Mouse (Mus musculus) megakaryocyte progenitor cell, adult 5-6 weeks (primary cell): Measurements from ENCODE around the gene Mapk10. TPM values are rescaled to one million over a fixed set of nuclear protein-coding genes. Genes with fewer than 3 reads are reported as not detected.
"Not testable (repeated sequence)": the region's sequence is repeated elsewhere in the genome, so short reads cannot be mapped to it uniquely, and the experiment has no call there.

ENCODE experiments used
- ATAC-seq: replicated peaks from 2 replicates; pipeline ENCODE4 v1.8.0; 2016; ENCODE audit warnings: mild to moderate bottlenecking, moderate TSS enrichment, inconsistent platforms; ENCODE audit not compliant: poor library complexity
- total RNA-seq, 2 experiments: library from RNA; stranded (forward) in 1 of 2; stranded (reverse) in 1 of 2; fragments of 157-497, 149-512 nt in 1 of 2; fragments of 200-1000 nt in 1 of 2; gene quantifications; 2 replicates each; pipeline versions ENCODE4 v1.2.3 to v1.2.4; 2015 to 2017

Gene Mapk10
- total RNA-seq, 2 experiments from 2014 or later = not detected

GRCm38 (mm10) chr5:102976540-102976939 is 234.6 kb downstream of the Mapk10 start:
- no peak for ATAC-seq

DNA sequence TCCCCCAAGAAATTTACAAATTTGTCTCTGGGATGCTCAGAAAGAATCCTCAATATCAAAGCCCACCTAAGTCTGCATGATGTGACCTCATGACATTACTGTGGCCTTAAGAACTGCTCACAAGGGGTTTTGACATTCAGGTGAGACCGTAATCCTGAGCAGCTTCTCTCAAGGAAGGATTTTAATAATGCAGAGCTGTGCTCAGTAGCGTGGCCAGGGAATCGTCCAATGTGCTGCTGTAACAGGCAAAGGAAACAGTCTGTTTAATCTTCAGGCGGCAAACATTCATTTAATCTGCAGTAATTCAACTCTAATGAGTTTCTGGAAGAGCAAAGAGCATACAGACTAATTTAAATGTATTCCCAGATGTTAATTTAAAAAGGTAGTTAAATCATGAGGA is 236.7 kb downstream of the Mapk10 start:
- no peak for ATAC-seq

DNA sequence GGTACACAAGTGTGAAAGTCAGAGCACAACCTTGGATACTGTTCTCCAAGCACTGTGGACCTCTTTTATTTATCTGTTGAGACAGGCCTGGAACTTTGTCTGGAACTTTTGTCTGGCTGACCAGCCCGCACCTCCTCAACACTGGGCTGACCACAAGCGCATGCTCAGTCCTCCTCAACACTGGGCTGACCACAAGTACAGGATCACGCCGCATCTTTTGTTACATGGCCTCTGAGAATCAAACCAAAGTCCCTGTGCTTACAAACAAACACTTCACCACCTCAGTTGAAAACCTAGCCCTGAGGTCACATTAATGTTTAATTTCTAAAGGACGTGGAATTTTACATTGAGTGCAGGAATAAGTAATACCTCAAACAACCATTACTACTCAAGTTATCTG is 246.7 kb downstream of the Mapk10 start:
- ATAC-seq = no peak

DNA sequence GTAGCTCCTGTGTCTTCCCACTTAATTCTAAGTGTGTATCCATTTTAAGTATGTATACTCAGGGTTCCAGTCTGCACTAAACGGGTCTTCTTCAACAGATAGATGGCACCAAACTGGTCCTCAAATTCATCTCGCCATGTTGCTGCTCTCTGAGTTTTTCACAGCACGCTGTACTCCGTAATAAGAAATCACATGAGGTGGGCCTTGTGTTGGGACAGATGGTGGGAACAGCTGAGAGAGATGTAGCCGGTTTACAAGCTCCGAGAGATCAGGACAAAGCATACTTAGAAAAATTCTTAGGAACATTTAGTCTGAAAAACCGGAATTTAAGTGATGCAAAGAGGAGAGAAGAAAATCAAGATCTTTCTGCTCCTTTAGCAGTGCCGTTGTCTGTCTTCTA is 257.7 kb downstream of the Mapk10 start:
- no peak for ATAC-seq

GRCm38 (mm10) chr5:102952918-102953317 is 258.2 kb downstream of the Mapk10 start:
- ATAC-seq = no peak

GRCm38 (mm10) chr5:102947061-102947711 is 263.9 kb downstream of the Mapk10 start:
- ATAC-seq = no peak

- no peak for ATAC-seq
Measured at GRCm38 (mm10) chr5:102946625-102947024, 264.5 kb downstream of the Mapk10 start.

DNA sequence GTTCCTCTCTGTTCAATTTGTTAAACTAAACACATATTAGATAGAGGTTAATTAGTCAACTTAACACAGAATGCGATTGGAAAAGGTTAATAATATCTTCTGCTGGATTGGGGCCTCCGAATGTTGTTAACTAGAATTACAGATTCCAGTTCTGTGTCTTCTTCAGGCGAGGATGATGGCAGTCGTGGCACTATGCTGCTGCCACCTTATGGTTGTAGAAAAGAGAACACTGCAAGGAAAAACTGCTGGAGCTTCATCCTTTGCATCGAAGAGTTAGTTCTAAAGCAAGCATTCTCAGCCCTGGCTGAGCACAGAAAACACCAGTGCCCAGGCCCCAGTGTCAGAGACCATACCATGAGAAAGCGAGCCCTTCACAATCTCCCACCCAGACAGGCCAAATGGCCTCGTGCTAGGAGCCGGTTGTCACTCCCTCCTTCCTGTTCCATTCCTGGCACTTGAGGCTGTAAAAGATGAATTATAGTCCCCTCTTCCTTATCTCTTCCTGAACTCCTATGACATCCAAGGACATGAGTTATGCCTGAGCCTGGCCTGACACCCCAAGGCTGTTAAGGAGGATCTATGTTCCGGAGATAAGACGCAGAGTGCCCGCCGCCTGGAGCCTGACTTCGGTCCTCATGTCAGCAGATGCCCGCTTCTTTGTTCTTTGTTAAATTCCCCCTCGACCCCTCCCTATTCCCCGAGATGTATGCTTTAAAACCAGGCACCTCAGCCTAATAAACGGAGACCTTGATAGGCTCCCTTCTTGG is 267.1 kb downstream of the Mapk10 start:
- ATAC-seq = not testable (repeated sequence)

GRCm38 (mm10) chr5:102930161-102930560 is 281.0 kb downstream of the Mapk10 start:
- no peak for ATAC-seq

DNA sequence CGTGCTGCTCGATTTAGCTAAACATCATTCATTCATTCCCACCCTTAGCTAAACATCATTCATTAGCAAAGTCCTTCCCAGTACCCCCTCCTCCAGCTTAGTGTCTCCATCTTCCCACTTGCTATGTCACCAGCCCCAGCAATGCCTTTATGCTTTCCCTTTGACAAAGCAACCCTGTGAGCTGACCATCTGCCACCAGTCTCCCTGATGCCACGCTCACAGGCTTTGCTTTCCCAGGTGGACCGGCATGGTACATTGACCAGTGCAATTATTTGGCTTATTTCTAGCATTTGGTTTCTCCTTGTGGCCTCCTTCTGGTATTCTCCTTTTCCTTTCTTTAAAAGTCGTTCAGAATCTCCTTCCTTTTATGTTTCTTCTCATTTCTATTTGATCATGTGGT is 284.3 kb downstream of the Mapk10 start:
- no peak for ATAC-seq

DNA sequence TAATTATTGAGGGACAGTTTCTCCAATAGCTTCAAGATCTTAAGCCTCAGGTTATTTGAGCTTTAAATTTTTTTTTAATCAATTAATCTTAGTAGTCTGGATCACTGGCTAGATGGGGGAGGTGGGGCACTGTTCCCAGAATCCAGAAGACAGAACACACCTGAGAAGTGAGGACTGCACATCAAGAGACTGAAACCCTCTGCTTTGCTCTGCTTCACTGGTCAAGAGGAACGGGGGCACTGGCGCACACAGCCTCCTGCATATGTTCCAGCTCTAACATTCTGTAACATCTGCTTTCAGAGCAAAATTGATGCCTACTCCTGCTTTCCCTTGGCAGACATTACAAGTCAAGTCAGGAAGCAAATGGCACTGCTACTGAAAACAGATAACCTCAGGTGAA is 290.9 kb downstream of the Mapk10 start:
- no peak for ATAC-seq

DNA sequence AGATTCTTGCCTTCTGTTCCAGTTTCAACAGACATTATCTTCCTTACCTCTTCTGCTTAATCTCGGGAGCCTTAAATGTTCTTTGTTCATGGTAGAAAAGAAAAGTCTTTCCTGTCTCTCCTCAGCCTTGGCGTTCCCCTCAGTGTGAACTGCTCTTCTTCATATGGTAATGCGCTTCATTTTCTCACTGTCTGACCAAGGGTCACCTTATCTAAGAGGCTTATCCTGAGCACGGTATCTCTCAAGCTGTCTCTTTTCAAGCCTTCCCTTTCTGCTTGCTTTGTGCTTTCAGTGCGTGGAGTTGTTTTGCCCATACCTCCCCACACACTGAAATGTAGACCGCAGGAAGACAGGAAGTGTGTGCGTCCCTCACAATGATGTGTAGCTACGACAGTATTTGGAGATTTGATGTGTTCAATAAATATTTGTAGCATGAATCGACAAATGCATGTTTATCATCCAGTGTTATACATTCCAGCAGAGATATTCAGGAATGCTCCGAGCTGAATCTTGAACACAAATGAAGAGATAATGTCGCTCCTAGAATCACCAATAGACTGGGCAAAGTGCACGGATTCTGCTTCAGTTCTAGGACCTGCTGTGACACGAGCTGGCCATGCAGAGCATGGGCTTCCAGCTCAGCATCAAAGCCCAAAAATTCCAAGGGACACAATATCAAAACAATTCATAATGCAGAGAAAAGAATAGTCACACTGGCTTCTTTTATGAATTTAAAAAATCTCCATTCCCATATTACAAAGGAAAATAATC is 305.5 kb downstream of the Mapk10 start:
- ATAC-seq = no peak

DNA sequence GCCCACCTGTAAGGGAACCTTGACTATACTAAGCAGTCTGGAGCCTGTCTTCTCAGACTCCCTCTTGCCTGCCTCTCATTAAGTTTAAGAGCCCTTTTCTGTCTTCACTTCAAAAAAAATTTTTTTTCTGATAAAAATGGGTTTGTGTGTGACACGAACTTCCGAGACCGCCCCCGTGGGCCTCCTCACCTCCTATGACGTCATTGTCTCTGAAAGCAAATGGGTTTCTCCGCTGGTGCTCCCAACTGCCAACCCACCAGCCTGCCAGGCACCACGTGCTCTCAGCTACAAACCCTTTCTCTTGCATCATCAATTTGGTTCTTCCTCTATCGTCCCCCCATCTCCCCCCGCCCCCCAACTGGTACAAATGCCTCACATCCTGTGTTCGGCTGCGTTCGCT is 307.1 kb downstream of the Mapk10 start:
- ATAC-seq = no peak

DNA sequence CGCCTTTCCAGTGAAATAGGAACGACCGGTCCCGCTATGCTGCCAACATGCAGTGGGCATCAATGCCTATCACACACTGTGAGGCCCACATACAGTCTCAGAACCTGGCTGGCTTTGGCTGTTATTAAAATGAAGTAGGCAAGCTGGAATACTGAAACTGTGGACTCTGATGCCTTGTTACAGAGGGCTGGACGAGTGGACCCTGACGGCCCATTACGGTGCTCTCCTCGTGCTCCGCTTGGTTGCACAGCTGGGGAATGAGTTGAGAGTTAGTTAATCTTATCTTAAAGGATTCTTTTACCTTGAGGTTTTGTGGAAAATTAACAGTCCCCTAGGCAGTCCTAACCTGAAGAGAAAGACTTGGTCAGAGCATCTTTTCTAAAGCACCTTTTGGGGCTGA is 307.6 kb downstream of the Mapk10 start:
- ATAC-seq = no peak

- no peak for ATAC-seq
Measured at GRCm38 (mm10) chr5:102901176-102901575, 310.0 kb downstream of the Mapk10 start.

- ATAC-seq = no peak
Measured at GRCm38 (mm10) chr5:102899680-102900215, 311.4 kb downstream of the Mapk10 start.

DNA sequence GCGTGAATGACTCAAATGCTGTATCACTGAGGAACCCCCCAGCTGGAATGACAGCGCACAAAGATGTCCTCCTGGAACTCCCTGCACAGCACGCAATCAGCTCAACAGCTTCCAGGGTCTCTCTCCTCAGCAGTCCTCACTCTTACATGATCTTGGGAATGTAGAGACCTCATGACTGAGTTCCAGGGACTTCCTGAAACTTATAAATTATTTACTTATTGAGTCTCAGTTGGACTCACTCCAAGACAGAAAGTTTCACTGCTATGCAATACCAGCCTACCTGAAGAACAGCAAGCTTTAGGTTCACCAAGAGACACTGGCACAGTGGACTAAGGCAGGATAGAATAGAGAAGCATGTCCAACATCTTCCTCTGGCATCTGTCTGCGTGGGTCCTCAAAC is 312.8 kb downstream of the Mapk10 start:
- ATAC-seq = no peak

DNA sequence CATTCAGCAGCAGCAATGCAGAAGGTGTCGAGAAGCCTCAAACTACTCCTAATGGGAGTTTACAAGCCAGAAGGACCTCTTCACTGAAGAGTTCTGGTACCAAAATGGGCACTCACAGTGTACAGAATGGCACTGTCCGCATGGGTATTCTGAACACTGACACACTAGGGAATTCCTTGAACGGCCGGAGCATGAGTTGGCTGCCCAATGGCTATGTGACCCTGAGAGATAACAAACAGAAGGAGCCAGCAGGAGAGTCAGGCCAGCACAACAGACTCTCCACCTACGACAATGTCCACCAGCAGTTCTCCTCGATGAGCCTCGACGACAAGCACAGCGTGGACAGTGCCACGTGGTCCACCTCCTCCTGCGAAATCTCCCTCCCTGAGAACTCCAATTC is 318.9 kb downstream of the Mapk10 start:
- ATAC-seq = no peak

DNA sequence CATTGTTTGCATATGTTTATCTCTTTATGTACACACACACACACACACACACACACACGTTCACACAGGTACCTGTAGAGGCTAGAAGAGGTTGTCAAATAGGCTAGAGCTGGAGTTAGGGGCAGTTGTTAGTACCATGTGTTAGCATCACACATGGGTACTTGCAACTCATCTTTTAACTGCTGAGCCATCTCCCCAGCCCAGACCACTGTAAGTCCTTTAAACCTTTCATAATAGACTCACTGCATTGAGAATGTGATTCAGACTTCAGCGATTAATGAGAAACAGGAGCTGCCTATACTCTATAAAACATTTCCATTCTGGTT is 322.0 kb downstream of the Mapk10 start:
- no peak for ATAC-seq

DNA sequence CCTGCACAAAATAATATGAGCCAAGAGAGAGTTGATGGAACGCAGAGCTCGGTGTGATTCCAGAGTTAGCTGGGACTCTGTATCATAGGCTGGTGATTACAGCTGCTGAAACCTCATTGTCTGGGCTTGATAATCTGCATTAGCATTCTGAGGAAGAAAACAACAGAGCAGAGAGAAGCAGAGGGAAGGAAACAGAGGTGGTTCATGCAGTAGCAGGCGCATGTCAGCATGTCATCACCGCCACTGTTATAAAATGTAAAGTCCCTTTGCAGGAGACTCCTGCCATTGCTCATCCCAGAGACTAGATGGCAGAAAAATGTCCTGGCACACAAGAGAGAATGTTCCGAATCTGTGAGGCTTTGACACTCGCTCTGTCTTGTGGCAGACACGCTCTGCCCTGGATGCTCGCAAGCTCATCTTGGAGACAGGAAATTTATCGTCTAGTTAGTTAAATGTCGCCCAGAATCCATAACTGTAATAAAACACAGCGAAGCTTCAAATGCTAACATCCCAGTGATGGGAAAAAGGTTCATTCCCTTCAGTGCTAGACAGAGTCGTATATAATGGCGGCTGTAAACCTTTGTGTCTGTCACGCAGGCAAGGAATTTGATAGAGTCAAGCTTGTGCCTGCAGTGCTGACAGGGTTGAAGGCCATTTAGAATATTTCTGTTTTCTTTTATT is 322.5 kb downstream of the Mapk10 start:
- no peak for ATAC-seq

DNA sequence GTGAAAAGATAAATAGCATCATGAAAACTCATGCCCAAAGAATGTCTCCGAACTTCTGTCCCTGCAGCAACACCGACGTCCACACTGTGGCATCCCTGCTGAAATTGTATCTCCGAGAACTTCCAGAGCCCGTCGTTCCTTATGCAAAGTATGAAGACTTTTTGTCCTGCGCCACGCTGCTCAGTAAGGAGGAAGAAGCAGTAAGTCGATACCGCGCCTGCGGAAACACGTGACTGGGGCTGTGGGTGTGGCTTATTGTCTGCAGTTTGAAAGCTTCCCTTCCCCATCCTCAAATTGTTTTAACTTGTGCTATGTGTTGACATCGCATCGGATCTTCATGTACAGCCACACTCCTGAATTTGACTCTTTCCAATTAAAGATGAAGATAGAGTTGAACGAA is 335.5 kb downstream of the Mapk10 start:
- ATAC-seq = peak; percentile 57
